Mouse (Mus musculus): ENCODE data around the gene Pkmyt1.

Pkmyt1 gene

GRCm38 (mm10) chr17:23778447-23778846 lies 52.3 kb downstream of the Pkmyt1 start:
- TF ChIP-seq GATA4 (IDR thresholded peaks at IDR 0.05; ENCODE audit: insufficient replicate concordance, low read length), result no peak

DNA sequence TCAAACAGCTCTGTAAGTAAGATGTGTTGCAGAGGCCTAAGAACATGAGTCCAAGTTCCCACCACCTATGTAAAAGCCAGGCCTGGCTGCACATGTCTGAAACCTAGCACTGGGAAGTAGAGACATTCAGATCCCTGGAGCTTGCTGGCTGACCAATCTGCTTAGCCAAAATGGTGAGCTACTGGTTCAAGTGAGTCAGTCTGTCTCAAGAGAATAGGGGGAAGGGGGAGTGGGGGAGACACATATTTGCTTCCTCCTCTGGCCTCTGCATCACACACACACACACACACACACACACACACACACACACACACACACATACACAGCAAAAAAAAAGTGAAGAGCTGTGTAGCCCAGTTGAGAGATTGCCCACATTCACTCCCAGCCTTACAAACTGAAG lies 57.2 kb downstream of the Pkmyt1 start:
- no peak for TF ChIP-seq GATA4 (IDR thresholded peaks at IDR 0.05; ENCODE audit: insufficient replicate concordance, low read length)

GRCm38 (mm10) chr17:23785561-23786471 lies 59.7 kb downstream of the Pkmyt1 start, which contains the start of gene Flywch2:
TSS of gene Flywch2 (minus strand) at chr17:23786081.
- TF ChIP-seq GATA4 (IDR thresholded peaks at IDR 0.05; ENCODE audit: insufficient replicate concordance, low read length), result no peak

Measured in liver, adult (tissue).